Mouse (Mus musculus): ENCODE data around the gene Gas2l2.

DNA sequence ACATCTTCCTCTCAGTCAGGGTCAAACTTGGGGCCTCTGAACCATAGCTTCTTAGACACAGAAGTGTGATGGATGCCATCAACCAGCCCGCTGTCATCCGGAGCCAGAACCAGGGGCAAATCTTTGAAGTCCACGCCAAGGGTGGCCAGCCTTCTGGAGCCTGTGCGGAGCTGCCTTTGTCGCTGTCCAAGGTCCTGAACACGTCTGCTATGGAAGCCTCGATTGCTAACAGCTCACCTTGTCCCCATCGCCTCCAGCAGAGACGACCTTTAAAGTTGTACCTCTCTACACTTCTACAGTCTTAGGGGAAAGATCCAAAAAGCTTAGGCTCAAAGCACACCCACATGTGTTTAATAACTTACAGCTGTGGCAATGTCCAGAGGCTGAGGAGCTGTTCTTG is 8.0 kb downstream of the Gas2l2 start:
- TF ChIP-seq HCFC1 (IDR thresholded peaks at IDR 0.05; ENCODE audit: borderline replicate concordance, insufficient read depth, low read length) = no peak
- TF ChIP-seq ZNF384 (IDR thresholded peaks at IDR 0.05; ENCODE audit: low read depth, low read length) = no peak
- no peak for TF ChIP-seq CHD2 (IDR thresholded peaks at IDR 0.05; ENCODE audit: low read depth, low read length)

Measured in ES-E14 (cell line).